Mouse (Mus musculus) heart, embryonic 12.5 days (tissue): ENCODE data around the gene Tspan2. TPM values are rescaled to one million over a fixed set of nuclear protein-coding genes. Genes with fewer than 3 reads are reported as not detected.

Experiments
- ATAC-seq: fragments of 200-750 bp; cut with Nextera tagmentation; 2 replicates; pipeline ENCODE4 v1.8.0; 2017; ENCODE audit warnings: moderate TSS enrichment, moderate library complexity; ENCODE audit not compliant: insufficient number of reproducible peaks, low FRiP score
- H3K27ac ChIP-seq: fragments of 300-500 bp; sonication (generic); 2 replicates; pipeline ENCODE4 v1.5.1; 2016; ENCODE audit warnings: mild to moderate bottlenecking, moderate library complexity; ENCODE audit not compliant: poor library complexity, severe bottlenecking
- H3K27me3 ChIP-seq: fragments of 300-500 bp; sonication (generic); replicated peaks from 2 replicates; pipeline ENCODE4 v1.6.1; 2016; ENCODE audit warnings: mild to moderate bottlenecking, moderate library complexity
- H3K36me3 ChIP-seq: fragments of 300-500 bp; sonication (generic); 2 replicates; pipeline ENCODE4 v1.6.1; 2016; ENCODE audit warnings: mild to moderate bottlenecking, moderate library complexity
- H3K4me1 ChIP-seq: fragments of 300-500 bp; sonication (generic); replicated peaks from 2 replicates; pipeline ENCODE4 v1.6.1; 2016; ENCODE audit warnings: mild to moderate bottlenecking
- H3K4me2 ChIP-seq: fragments of 300-500 bp; sonication (generic); 2 replicates; pipeline ENCODE4 v1.6.1; 2016; ENCODE audit warnings: mild to moderate bottlenecking, moderate library complexity
- H3K4me3 ChIP-seq: fragments of 300-500 bp; sonication (generic); 2 replicates; pipeline ENCODE4 v1.5.1; 2016; ENCODE audit warnings: mild to moderate bottlenecking
- H3K9ac ChIP-seq: fragments of 300-500 bp; sonication (generic); 2 replicates; pipeline ENCODE4 v1.6.1; 2016; ENCODE audit warnings: mild to moderate bottlenecking, moderate library complexity
- H3K9me3 ChIP-seq: fragments of 300-500 bp; sonication (generic); replicated peaks from 2 replicates; pipeline ENCODE4 v1.6.1; 2016; ENCODE audit warnings: mild to moderate bottlenecking, moderate library complexity
- WGBS: fragments of 180-500 bp; shearing (Covaris S2); methylation state at CpG from one replicate; pipeline ENCODE4 v1.1.7; 2016; 5-methylcytosine and 5-hydroxymethylcytosine counted together
- polyA plus RNA-seq: library from polyadenylated mRNA; unstranded; fragments of >200 nt; fragmentation: Nextera tagmentation; extraction: Ambion mirVana; gene quantifications from 2 replicates; pipeline ENCODE4 v1.2.1, GENCODE M21; 2016

Tspan2 gene
- polyA plus RNA-seq, 1 experiment from 2014 or later, result 36.0 TPM

GRCm38 (mm10) chr3:102748038-102748437, 13.7 kb downstream of the Tspan2 start:
- no peaks in the 10 kb centered on the region for H3K27me3 ChIP-seq
- H3K4me3 ChIP-seq, result no peak overlapping the region
- no peak overlapping the region for H3K4me2 ChIP-seq
- no peaks in the 10 kb centered on the region for H3K9me3 ChIP-seq
- no peak for ATAC-seq
- no peak overlapping the region for H3K9ac ChIP-seq
- H3K27ac ChIP-seq, result no peak overlapping the region
- WGBS, result 50% methylated on average over 3 of the region's 3 CpGs
- peaks cover 39% of the 10 kb centered on the region; the same call in 1 of the 2 replicates for H3K36me3 ChIP-seq
- peaks cover 42% of the 10 kb centered on the region for H3K4me1 ChIP-seq

- ATAC-seq, result no peak
- no peak overlapping the region for H3K4me3 ChIP-seq
- H3K4me1 ChIP-seq, result peaks cover 37% of the 10 kb centered on the region
- H3K9me3 ChIP-seq, result no peaks in the 10 kb centered on the region
- no peak overlapping the region for H3K4me2 ChIP-seq
- 74% methylated on average over 5 of the region's 5 CpGs for WGBS
- no peaks in the 10 kb centered on the region for H3K27me3 ChIP-seq
- H3K36me3 ChIP-seq, result peaks cover 40% of the 10 kb centered on the region; the same call in 1 of the 2 replicates
- H3K9ac ChIP-seq, result no peak overlapping the region
- no peak overlapping the region for H3K27ac ChIP-seq
Measured at GRCm38 (mm10) chr3:102748686-102749085, 14.4 kb downstream of the Tspan2 start.

GRCm38 (mm10) chr3:102751136-102751535, 16.8 kb downstream of the Tspan2 start:
- Histone ChIP-seq H3K9ac (no peak overlapping the region), H3K27ac (no peak overlapping the region), H3K27me3 (no peaks in the 10 kb centered on the region), H3K4me2 (no peak overlapping the region), H3K9me3 (no peaks in the 10 kb centered on the region), H3K36me3 (peaks cover 41% of the 10 kb centered on the region), H3K4me3 (no peak overlapping the region), H3K4me1 (peaks cover 37% of the 10 kb centered on the region)
- WGBS, result 75% methylated on average over 5 of the region's 5 CpGs
- no peak for ATAC-seq

DNA sequence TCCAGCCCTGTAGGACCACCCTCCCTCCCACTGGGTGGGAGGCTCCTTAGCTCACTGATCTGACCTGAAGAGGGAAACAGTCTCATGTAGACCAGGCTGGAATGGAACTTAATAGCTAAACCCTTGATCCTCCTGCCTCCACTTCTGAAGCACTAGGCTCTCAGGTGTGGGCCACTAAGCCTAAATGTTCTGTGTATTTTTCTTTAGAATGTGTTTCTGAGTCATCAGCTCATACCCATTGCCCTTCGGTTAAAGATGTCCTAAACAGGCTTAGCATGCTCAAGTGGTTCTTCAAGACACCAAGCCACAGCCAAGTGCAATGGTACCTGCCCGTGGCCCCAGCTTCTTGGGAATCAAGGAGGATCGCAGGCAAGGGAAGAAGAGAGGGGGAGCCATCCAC, 17.2 kb downstream of the Tspan2 start:
- H3K4me2 ChIP-seq, result no peak overlapping the region
- no peaks in the 10 kb centered on the region for H3K9me3 ChIP-seq
- H3K4me3 ChIP-seq, result no peak overlapping the region
- no peak overlapping the region for H3K9ac ChIP-seq
- no peaks in the 10 kb centered on the region for H3K27me3 ChIP-seq
- peaks cover 38% of the 10 kb centered on the region for H3K36me3 ChIP-seq
- WGBS, result 82% methylated on average over 3 of the region's 3 CpGs
- no peak for ATAC-seq
- H3K27ac ChIP-seq, result no peak overlapping the region
- peaks cover 39% of the 10 kb centered on the region for H3K4me1 ChIP-seq

DNA sequence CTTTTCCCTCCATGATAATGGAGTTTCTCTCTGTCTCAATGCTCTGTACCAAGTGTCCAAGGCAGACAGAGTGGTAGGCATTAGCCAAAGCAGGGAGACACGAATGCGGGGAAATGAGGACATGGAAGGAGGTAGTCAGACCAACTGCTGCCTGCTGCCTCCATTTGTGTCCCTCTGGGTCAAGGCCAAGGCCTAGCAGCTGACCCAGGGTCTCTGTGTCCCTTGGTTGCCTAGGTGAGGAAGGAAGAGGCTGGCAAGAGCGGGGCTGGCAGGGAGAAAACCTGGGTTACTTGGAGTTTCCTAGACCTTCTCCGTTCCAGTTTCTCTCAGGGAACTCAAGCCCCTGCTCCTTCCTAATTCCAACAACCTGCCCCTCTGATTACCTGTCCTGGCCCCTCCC, 17.7 kb downstream of the Tspan2 start:
- Histone ChIP-seq H3K9me3 (no peaks in the 10 kb centered on the region), H3K4me1 (peaks cover 44% of the 10 kb centered on the region), H3K4me2 (no peak overlapping the region), H3K4me3 (no peak overlapping the region), H3K27me3 (no peaks in the 10 kb centered on the region), H3K9ac (no peak overlapping the region), H3K27ac (peak overlapping the region; percentile 19; the same call in 1 of the 2 replicates), H3K36me3 (peaks cover 38% of the 10 kb centered on the region)
- no peak for ATAC-seq
- 90% methylated on average over 4 of the region's 4 CpGs for WGBS

DNA sequence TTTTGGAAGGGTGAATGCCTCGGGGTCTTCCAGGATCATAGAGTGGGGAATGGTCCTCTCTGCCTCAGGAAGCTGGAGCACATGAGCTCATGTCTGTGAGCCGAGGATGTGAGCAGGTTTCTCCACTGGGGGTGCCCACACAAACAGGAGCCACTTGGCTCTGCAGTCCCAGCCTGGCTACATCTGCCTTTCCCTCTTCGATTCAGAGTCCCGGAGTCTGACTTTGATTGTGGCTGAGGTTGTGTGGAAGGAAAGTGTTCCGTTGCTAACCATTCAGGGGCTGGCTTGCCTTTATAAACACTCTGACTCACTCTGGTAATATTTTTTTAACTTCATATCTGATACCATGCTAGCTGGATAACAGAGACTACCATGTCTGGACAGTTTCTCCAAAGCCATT, 18.1 kb downstream of the Tspan2 start:
- H3K36me3 ChIP-seq, result peaks cover 38% of the 10 kb centered on the region
- peak; percentile 25; the same call in 1 of the 2 replicates for ATAC-seq
- H3K27me3 ChIP-seq, result no peaks in the 10 kb centered on the region
- no peak overlapping the region for H3K9ac ChIP-seq
- H3K4me2 ChIP-seq, result no peak overlapping the region
- peaks cover 48% of the 10 kb centered on the region for H3K4me1 ChIP-seq
- WGBS, result 45% methylated on average over 5 of the region's 5 CpGs
- H3K4me3 ChIP-seq, result no peak overlapping the region
- H3K9me3 ChIP-seq, result no peaks in the 10 kb centered on the region
- peak overlapping the region; percentile 19; the same call in 1 of the 2 replicates for H3K27ac ChIP-seq

DNA sequence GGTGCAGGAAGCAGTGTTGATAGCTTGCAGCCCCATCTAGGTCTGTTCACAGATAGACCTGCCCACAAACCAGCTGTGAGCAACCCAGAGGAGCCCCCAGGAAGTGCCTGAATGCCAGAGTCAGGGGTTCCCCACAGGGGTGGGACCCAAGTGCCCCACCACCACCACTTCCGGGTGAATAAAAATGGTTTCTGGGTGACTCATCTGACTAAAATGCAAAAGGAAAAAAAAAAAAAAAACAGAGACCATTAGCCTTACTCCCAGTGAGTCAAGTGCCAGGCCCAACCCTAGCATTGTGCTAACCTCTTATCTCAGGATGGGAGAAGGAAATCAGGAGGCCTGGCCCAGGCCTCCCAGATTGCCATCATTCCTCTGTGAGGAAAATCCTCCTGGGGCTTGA, 21.5 kb downstream of the Tspan2 start:
- no peaks in the 10 kb centered on the region for H3K27me3 ChIP-seq
- no peaks in the 10 kb centered on the region for H3K9me3 ChIP-seq
- H3K27ac ChIP-seq, result peak overlapping the region; percentile 45
- no peak overlapping the region for H3K4me2 ChIP-seq
- 5% methylated on average over 1 of the region's 1 CpGs for WGBS
- peaks cover 49% of the 10 kb centered on the region for H3K4me1 ChIP-seq
- peaks cover 47% of the 10 kb centered on the region for H3K36me3 ChIP-seq
- H3K9ac ChIP-seq, result no peak overlapping the region
- ATAC-seq, result 0 out of 2 replicates have a peak, but pooled peaks have one; percentile 31
- H3K4me3 ChIP-seq, result no peak overlapping the region

GRCm38 (mm10) chr3:102757019-102757418, 22.7 kb downstream of the Tspan2 start:
- H3K27ac ChIP-seq, result no peak overlapping the region; the same call in none of the 2 replicates
- no peaks in the 10 kb centered on the region for H3K9me3 ChIP-seq
- no peaks in the 10 kb centered on the region for H3K27me3 ChIP-seq
- ATAC-seq, result peak; percentile 51
- H3K9ac ChIP-seq, result no peak overlapping the region
- H3K4me3 ChIP-seq, result no peak overlapping the region
- 49% methylated on average over 6 of the region's 6 CpGs for WGBS
- H3K4me2 ChIP-seq, result no peak overlapping the region
- H3K4me1 ChIP-seq, result peaks cover 45% of the 10 kb centered on the region
- peaks cover 48% of the 10 kb centered on the region for H3K36me3 ChIP-seq

GRCm38 (mm10) chr3:102760236-102760635, 25.9 kb downstream of the Tspan2 start:
- H3K27me3 ChIP-seq, result no peaks in the 10 kb centered on the region
- no peak for ATAC-seq
- no peak overlapping the region for H3K4me3 ChIP-seq
- H3K9me3 ChIP-seq, result no peaks in the 10 kb centered on the region
- no peak overlapping the region for H3K4me2 ChIP-seq
- 75% methylated on average over 3 of the region's 3 CpGs for WGBS
- H3K36me3 ChIP-seq, result peaks cover 43% of the 10 kb centered on the region
- no peak overlapping the region for H3K9ac ChIP-seq
- no peak overlapping the region for H3K27ac ChIP-seq
- peaks cover 47% of the 10 kb centered on the region for H3K4me1 ChIP-seq

- Histone ChIP-seq H3K4me1 (peaks cover 25% of the 10 kb centered on the region), H3K36me3 (peaks cover 63% of the 10 kb centered on the region), H3K9ac (no peak overlapping the region), H3K27ac (no peak overlapping the region), H3K4me2 (no peak overlapping the region), H3K4me3 (no peak overlapping the region), H3K27me3 (no peaks in the 10 kb centered on the region), H3K9me3 (no peaks in the 10 kb centered on the region)
- 47% methylated on average over 3 of the region's 3 CpGs for WGBS
- no peak for ATAC-seq
Measured at GRCm38 (mm10) chr3:102762388-102762787, 28.1 kb downstream of the Tspan2 start.

- H3K9me3 ChIP-seq, result no peaks in the 10 kb centered on the region
- 20% methylated on average over 10 of the region's 10 CpGs for WGBS
- peak overlapping the region; percentile 75 for H3K27ac ChIP-seq
- H3K4me2 ChIP-seq, result peak overlapping the region; percentile 21; the same call in 1 of the 2 replicates
- no peak overlapping the region for H3K9ac ChIP-seq
- no peaks in the 10 kb centered on the region for H3K27me3 ChIP-seq
- ATAC-seq, result peak; percentile 74
- H3K4me3 ChIP-seq, result no peak overlapping the region
- H3K36me3 ChIP-seq, result peaks cover 62% of the 10 kb centered on the region
- peaks cover 14% of the 10 kb centered on the region for H3K4me1 ChIP-seq
Measured at GRCm38 (mm10) chr3:102763713-102764400, 29.5 kb downstream of the Tspan2 start.

DNA sequence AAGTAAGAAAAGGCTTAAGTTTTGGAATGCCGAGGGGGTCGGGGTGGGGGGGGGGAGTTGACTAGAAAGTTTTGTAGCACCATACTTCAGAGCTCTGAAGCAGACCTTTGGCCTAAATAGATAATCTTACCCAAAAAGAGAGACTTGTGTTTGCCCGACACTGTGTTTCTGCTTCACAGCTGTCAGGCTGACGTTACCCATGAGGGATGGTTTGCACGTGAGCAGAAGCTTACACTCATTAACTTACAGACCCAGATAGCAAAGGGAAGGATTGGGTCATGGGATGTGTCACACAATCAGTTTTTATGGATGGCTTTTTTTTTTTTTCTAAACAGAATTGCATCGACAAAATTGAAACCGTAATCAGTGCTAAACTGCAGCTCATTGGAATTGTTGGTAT, 30.5 kb downstream of the Tspan2 start:
- H3K4me1 ChIP-seq, result peaks cover 14% of the 10 kb centered on the region
- H3K27ac ChIP-seq, result no peak overlapping the region
- H3K27me3 ChIP-seq, result no peaks in the 10 kb centered on the region
- no peaks in the 10 kb centered on the region for H3K9me3 ChIP-seq
- WGBS, result 52% methylated on average over 7 of the region's 7 CpGs
- no peak overlapping the region for H3K4me3 ChIP-seq
- H3K36me3 ChIP-seq, result peaks cover 55% of the 10 kb centered on the region
- H3K4me2 ChIP-seq, result no peak overlapping the region
- no peak overlapping the region for H3K9ac ChIP-seq
- no peak for ATAC-seq
